Mouse (Mus musculus): ENCODE data around the gene Arl5b. TPM values are rescaled to one million over a fixed set of nuclear protein-coding genes. Genes with fewer than 3 reads are reported as not detected.

Arl5b gene
- polyA plus RNA-seq (2016; fragmentation: Nextera tagmentation; extraction: Ambion mirVana): 52.9 and 56.1 TPM in 2 replicates

GRCm38 (mm10) chr2:15049117-15049873 lies at the start of gene Arl5b:
TSS of gene Arl5b (plus strand) at chr2:15049395.
- H3K9ac ChIP-seq: peak within 1 kb of the TSS; percentile 58
- peaks cover 13% of the 10 kb centered on the region for H3K4me1 ChIP-seq
- peak within 1 kb of the TSS; percentile 65 for H3K4me3 ChIP-seq (replicated peaks)
- H3K27me3 ChIP-seq: no peaks in the 10 kb centered on the region
- H3K27ac ChIP-seq: 0 out of 2 replicates have a peak within 1 kb of the TSS, but pooled peaks have one; percentile 65
- H3K36me3 ChIP-seq (replicated peaks): no peaks in the 10 kb centered on the region; the same call in 1 of the 2 replicates
- peak within 1 kb of the TSS; percentile 58 for H3K4me2 ChIP-seq
- H3K9me3 ChIP-seq: no peaks in the 10 kb centered on the region
- 9% methylated on average over 20 of the region's 20 CpGs for WGBS
- ATAC-seq (ENCODE audit: low FRiP score): peak; percentile 99

GRCm38 (mm10) chr2:15007531-15007930 lies 41.7 kb upstream of the Arl5b start:
- 85% methylated on average over 3 of the region's 3 CpGs for WGBS
- Histone ChIP-seq H3K27ac (no peak overlapping the region), H3K9me3 (no peaks in the 10 kb centered on the region), H3K36me3 (replicated peaks) (peaks cover 5% of the 10 kb centered on the region; the same call in 1 of the 2 replicates), H3K4me2 (no peak overlapping the region), H3K27me3 (no peaks in the 10 kb centered on the region), H3K4me1 (no peaks in the 10 kb centered on the region), H3K4me3 (replicated peaks) (no peak overlapping the region), H3K9ac (no peak overlapping the region)
- no peak for ATAC-seq (ENCODE audit: low FRiP score)

DNA sequence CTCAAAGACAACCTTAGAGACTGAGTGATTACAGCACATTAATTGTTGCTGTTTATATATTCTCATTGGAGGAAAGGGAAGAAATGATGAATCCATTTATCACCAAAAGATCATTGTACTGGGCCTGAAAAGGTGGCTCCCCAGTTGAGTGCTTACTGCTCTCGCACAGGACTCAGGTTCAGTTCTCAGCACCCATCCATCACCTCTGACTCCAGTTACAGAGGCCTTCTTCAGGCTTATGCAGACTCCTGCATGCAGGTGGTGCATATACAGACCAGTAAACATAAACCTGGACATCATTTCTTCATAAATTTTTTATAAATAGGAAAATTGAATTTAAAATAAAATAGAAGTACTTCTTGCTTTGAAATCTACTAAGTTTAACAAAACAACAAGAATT lies 41.1 kb upstream of the Arl5b start:
- ATAC-seq (ENCODE audit: low FRiP score): no peak
- 92% methylated on average over 1 of the region's 1 CpGs for WGBS
- Histone ChIP-seq H3K27ac (no peak overlapping the region), H3K27me3 (no peaks in the 10 kb centered on the region), H3K4me2 (no peak overlapping the region), H3K36me3 (replicated peaks) (peaks cover 6% of the 10 kb centered on the region; the same call in 1 of the 2 replicates), H3K4me3 (replicated peaks) (no peak overlapping the region), H3K9me3 (no peaks in the 10 kb centered on the region), H3K9ac (no peak overlapping the region), H3K4me1 (no peaks in the 10 kb centered on the region)

GRCm38 (mm10) chr2:15026817-15027216 lies 22.4 kb upstream of the Arl5b start:
- Histone ChIP-seq H3K36me3 (replicated peaks) (peaks cover 10% of the 10 kb centered on the region), H3K9ac (no peak overlapping the region), H3K4me2 (no peak overlapping the region), H3K27ac (no peak overlapping the region), H3K4me3 (replicated peaks) (no peak overlapping the region), H3K4me1 (no peaks in the 10 kb centered on the region), H3K9me3 (no peaks in the 10 kb centered on the region), H3K27me3 (no peaks in the 10 kb centered on the region)
- no peak for ATAC-seq (ENCODE audit: low FRiP score)
- WGBS: 93% methylated on average over 3 of the region's 3 CpGs

- no peak overlapping the region for H3K4me3 ChIP-seq (replicated peaks)
- no peaks in the 10 kb centered on the region for H3K4me1 ChIP-seq
- H3K9me3 ChIP-seq: no peaks in the 10 kb centered on the region
- peaks cover 14% of the 10 kb centered on the region for H3K36me3 ChIP-seq (replicated peaks)
- H3K4me2 ChIP-seq: no peak overlapping the region
- no peaks in the 10 kb centered on the region for H3K27me3 ChIP-seq
- H3K9ac ChIP-seq: no peak overlapping the region
- no peak overlapping the region for H3K27ac ChIP-seq
- ATAC-seq (ENCODE audit: low FRiP score): no peak
- WGBS: 92% methylated on average over 1 of the region's 1 CpGs
Measured at GRCm38 (mm10) chr2:15027816-15028215, 21.4 kb upstream of the Arl5b start.

GRCm38 (mm10) chr2:15038705-15039104 lies 10.5 kb upstream of the Arl5b start:
- Histone ChIP-seq H3K4me2 (no peak overlapping the region), H3K9me3 (no peaks in the 10 kb centered on the region), H3K9ac (no peak overlapping the region), H3K4me1 (no peaks in the 10 kb centered on the region), H3K27ac (no peak overlapping the region), H3K36me3 (replicated peaks) (peaks cover 9% of the 10 kb centered on the region; the same call in 1 of the 2 replicates), H3K4me3 (replicated peaks) (no peak overlapping the region), H3K27me3 (no peaks in the 10 kb centered on the region)
- no peak for ATAC-seq (ENCODE audit: low FRiP score)
- 90% methylated on average over 6 of the region's 6 CpGs for WGBS

DNA sequence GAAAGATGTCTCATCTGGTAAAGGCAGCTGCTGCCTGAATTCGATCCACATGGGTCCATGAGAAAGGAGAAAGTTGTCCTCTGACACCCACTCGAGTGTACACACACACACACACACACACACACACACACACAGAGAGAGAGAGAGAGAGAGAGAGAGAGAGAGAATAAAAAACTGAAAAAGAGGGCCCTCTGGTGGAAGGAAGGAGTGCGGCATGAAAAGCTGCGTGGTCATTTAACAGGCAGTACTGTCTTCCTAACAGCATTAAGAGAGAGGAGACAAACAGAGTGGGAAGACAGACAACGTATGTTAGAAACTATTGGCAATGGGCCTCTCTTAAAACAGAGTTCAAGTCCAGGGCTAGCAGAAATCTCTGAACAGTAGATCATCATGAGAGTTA lies 8.9 kb upstream of the Arl5b start:
- ATAC-seq (ENCODE audit: low FRiP score): no peak
- Histone ChIP-seq H3K4me1 (no peaks in the 10 kb centered on the region), H3K9me3 (no peaks in the 10 kb centered on the region), H3K27ac (no peak overlapping the region), H3K4me3 (replicated peaks) (no peak overlapping the region), H3K27me3 (no peaks in the 10 kb centered on the region), H3K4me2 (no peak overlapping the region), H3K36me3 (replicated peaks) (peaks cover 9% of the 10 kb centered on the region), H3K9ac (no peak overlapping the region)
- WGBS: 60% methylated on average over 5 of the region's 5 CpGs

DNA sequence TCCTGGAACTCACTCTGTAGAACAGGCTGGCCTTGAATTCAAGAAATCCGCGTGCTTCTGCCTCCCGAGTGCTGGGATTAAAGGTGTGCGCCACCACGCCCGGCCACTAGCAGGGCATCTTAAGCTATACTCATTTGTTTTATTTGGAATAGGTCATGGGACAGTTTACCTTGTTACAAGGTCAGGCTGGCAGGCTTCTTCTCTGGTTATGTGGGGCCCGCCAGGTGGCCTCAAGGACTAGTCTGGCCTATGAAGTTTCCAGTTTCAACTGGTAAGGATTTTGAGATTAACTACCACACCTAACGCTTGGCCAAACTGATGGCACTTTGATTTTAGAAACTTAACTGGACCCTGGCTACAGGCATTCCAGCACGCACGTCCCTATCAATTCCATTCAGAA lies 5.3 kb downstream of the Arl5b start:
- H3K4me1 ChIP-seq: peaks cover 28% of the 10 kb centered on the region
- no peaks in the 10 kb centered on the region for H3K9me3 ChIP-seq
- H3K9ac ChIP-seq: peak overlapping the region; percentile 77
- peak overlapping the region; percentile 84 for H3K27ac ChIP-seq
- 0 out of 2 replicates have a peak, but pooled peaks cover 4% of the 10 kb centered on the region for H3K36me3 ChIP-seq (replicated peaks)
- peak overlapping the region; percentile 74 for H3K4me3 ChIP-seq (replicated peaks)
- H3K27me3 ChIP-seq: no peaks in the 10 kb centered on the region
- WGBS: 24% methylated on average over 10 of the region's 10 CpGs
- no peak; the same call in 1 of the 2 replicates for ATAC-seq (ENCODE audit: low FRiP score)
- peak overlapping the region; percentile 57 for H3K4me2 ChIP-seq

- Histone ChIP-seq H3K4me2 (peak within 1 kb of the TSS; percentile 62), H3K4me3 (replicated peaks) (peak within 1 kb of the TSS; percentile 74), H3K27ac (peak within 1 kb of the TSS; percentile 94), H3K4me1 (peaks cover 25% of the 10 kb centered on the region), H3K27me3 (no peaks in the 10 kb centered on the region), H3K9me3 (no peaks in the 10 kb centered on the region), H3K36me3 (replicated peaks) (0 out of 2 replicates have a peak, but pooled peaks cover 5% of the 10 kb centered on the region), H3K9ac (peak within 1 kb of the TSS; percentile 94)
- under 1% methylated on average over 75 of the region's 75 CpGs for WGBS
- peak; percentile 99 for ATAC-seq (ENCODE audit: low FRiP score)
Measured at GRCm38 (mm10) chr2:15054945-15055637, 5.9 kb downstream of the Arl5b start, which contains the start of gene Nsun6. TSS of gene Nsun6 (minus strand) at chr2:15055069.

DNA sequence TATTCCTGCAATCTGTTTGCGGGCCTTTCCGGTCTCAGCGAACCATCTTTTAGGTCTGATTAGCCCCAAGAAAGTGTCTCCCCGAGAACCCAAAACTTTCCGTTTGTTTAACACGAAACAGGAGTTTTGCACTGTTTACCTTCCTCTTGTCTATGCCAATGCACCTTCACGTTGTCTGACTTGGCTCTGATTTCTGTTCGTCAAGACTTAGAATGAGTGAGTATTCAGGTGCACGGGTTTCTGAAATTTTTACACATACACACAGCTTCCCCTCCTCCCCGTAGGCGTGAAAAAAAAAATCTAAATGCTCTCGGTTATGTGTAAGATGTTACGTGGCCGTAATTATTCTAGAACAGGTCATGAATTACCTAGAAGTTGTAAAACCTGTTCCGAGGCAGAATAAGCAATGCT lies 6.6 kb downstream of the Arl5b start:
- H3K27ac ChIP-seq: peak overlapping the region; percentile 94
- peak overlapping the region; percentile 94 for H3K9ac ChIP-seq
- H3K4me3 ChIP-seq (replicated peaks): peak overlapping the region; percentile 74
- ATAC-seq (ENCODE audit: low FRiP score): peak; percentile 0; the same call in 1 of the 2 replicates
- H3K36me3 ChIP-seq (replicated peaks): 0 out of 2 replicates have a peak, but pooled peaks cover 7% of the 10 kb centered on the region
- peaks cover 25% of the 10 kb centered on the region for H3K4me1 ChIP-seq
- H3K4me2 ChIP-seq: peak overlapping the region; percentile 62
- under 1% methylated on average over 15 of the region's 15 CpGs for WGBS
- no peaks in the 10 kb centered on the region for H3K27me3 ChIP-seq
- no peaks in the 10 kb centered on the region for H3K9me3 ChIP-seq

GRCm38 (mm10) chr2:15058227-15058626 lies 9.0 kb downstream of the Arl5b start:
- Histone ChIP-seq H3K27me3 (no peaks in the 10 kb centered on the region), H3K4me3 (replicated peaks) (no peak overlapping the region), H3K4me2 (no peak overlapping the region), H3K27ac (no peak overlapping the region), H3K36me3 (replicated peaks) (0 out of 2 replicates have a peak, but pooled peaks cover 7% of the 10 kb centered on the region), H3K9me3 (no peaks in the 10 kb centered on the region), H3K9ac (no peak overlapping the region), H3K4me1 (peaks cover 25% of the 10 kb centered on the region)
- ATAC-seq (ENCODE audit: low FRiP score): no peak
- 91% methylated on average over 5 of the region's 5 CpGs for WGBS

DNA sequence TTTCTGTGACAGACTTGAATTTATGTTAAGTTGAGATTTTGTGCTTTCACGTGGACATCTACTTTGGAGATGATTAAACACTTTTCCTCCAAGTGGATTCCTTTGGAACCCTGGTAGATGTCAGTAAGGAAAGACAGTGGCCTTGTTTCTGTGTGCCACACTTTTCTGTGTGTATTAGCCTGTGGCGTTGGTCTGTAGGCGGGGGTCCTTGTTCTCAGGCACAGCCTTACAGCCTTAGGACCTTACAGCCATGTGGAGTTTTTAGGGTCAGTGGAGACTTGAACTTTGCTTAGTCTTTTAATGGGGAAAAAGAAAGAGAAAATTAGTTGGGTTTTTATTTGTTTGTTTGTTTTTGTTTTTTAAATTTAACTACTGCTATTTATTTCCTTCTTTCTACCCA lies 11.7 kb downstream of the Arl5b start:
- 0 out of 2 replicates have a peak, but pooled peaks cover 10% of the 10 kb centered on the region for H3K36me3 ChIP-seq (replicated peaks)
- no peak overlapping the region for H3K9ac ChIP-seq
- 92% methylated on average over 3 of the region's 3 CpGs for WGBS
- H3K4me1 ChIP-seq: peaks cover 35% of the 10 kb centered on the region
- H3K4me2 ChIP-seq: no peak overlapping the region
- no peaks in the 10 kb centered on the region for H3K27me3 ChIP-seq
- ATAC-seq (ENCODE audit: low FRiP score): no peak
- no peak overlapping the region for H3K27ac ChIP-seq
- H3K9me3 ChIP-seq: no peaks in the 10 kb centered on the region
- no peak overlapping the region for H3K4me3 ChIP-seq (replicated peaks)
